Mouse (Mus musculus) heart, adult 2 months (tissue): ENCODE results near the gene Cd300ld3. TPM values are rescaled to one million over a fixed set of nuclear protein-coding genes. Genes with fewer than 3 reads are reported as not detected.
A peak's percentile ranks its signal among the peaks of the same experiment; 100 is the strongest.

Experiments
- DNase-seq, 2 experiments: peaks; one replicate each; pipeline ENCODE4 v3.0.0; 2021
- H3K27ac ChIP-seq: fragments of 200-600 bp; 2 replicates; pipeline ENCODE4 v1.8.1; 2022
- H3K27me3 ChIP-seq: fragments of 200-500 bp; 2 replicates; pipeline ENCODE4 v1.6.1; 2012; ENCODE audit warnings: mild to moderate bottlenecking, low read length, inconsistent platforms, mixed read lengths; ENCODE audit not compliant: control insufficient read depth, insufficient read depth
- H3K36me3 ChIP-seq: fragments of 200-500 bp; 2 replicates; pipeline ENCODE4 v1.6.1; 2012; ENCODE audit warnings: low read length, inconsistent platforms; ENCODE audit not compliant: control insufficient read depth, insufficient read depth
- H3K4me1 ChIP-seq: fragments of 200-500 bp; 2 replicates; pipeline ENCODE4 v1.6.1; 2011; ENCODE audit warnings: low read length; ENCODE audit not compliant: control insufficient read depth, insufficient read depth
- H3K4me3 ChIP-seq: fragments of 200-600 bp; 2 replicates; pipeline ENCODE4 v1.8.1; 2022
- H3K79me2 ChIP-seq: fragments of 200-500 bp; replicated peaks from 2 replicates; pipeline ENCODE4 v1.6.1; 2012; ENCODE audit warnings: mild to moderate bottlenecking, inconsistent platforms, low read length, moderate library complexity, mixed read lengths; ENCODE audit not compliant: control insufficient read depth, insufficient read depth
- H3K9ac ChIP-seq: fragments of 200-500 bp; 2 replicates; pipeline ENCODE4 v1.6.1; 2012; ENCODE audit warnings: low read depth, mild to moderate bottlenecking, control low read depth, inconsistent platforms, low read length, mixed read lengths
- CTCF ChIP-seq: fragments of 200-600 bp; IDR thresholded peaks from 2 replicates; pipeline ENCODE4 v1.8.1; 2022; ENCODE audit warnings: antibody characterized with exemption, mild to moderate bottlenecking, moderate library complexity
- EP300 ChIP-seq: fragments of 200-500 bp; IDR thresholded peaks from 2 replicates; pipeline ENCODE4 v1.6.1; 2011; ENCODE audit warnings: low read depth, low read length, control low read depth; ENCODE audit not compliant: insufficient read depth
- POLR2A ChIP-seq: fragments of 200-500 bp; IDR thresholded peaks from 2 replicates; pipeline ENCODE4 v1.6.1; 2011; ENCODE audit warnings: mild to moderate bottlenecking, low read depth, low read length, control low read depth; ENCODE audit not compliant: insufficient read depth
- WGBS: fragments of 180-500 bp; shearing (Covaris S2); methylation state at CpG from one replicate; pipeline ENCODE4 v1.1.7; 2018; 5-methylcytosine and 5-hydroxymethylcytosine counted together
- intact Hi-C: fragments of 180-260 bp; cut with DNase I; formaldehyde crosslinking; loops from one replicate; pipeline ENCODE4 v1.15.1; 2025
- polyA plus RNA-seq: library from polyadenylated mRNA; depleted of rRNA; stranded (reverse); fragments of >200 nt; gene quantifications from 2 replicates; pipeline ENCODE4 v1.2.3, GENCODE M21; 2012
- total RNA-seq, 2 experiments: library from RNA; stranded (reverse); gene quantifications; 2 replicates each; pipeline ENCODE4 v1.2.3; 2021

The Cd300ld3 gene
- total and polyA plus RNA-seq, 3 experiments: 5.8 to 22.1 (median 8.6) TPM

- no peaks in the 10 kb centered on the region; the same call in 1 of the 2 replicates for H3K4me1 ChIP-seq
- H3K9ac ChIP-seq: no peak overlapping the region
- H3K36me3 ChIP-seq: no peaks in the 10 kb centered on the region
- H3K4me3 ChIP-seq: no peak overlapping the region
- peaks cover 3% of the 10 kb centered on the region; the same call in 1 of the 2 replicates for H3K27me3 ChIP-seq
- TF ChIP-seq EP300: no peak
- peak; percentile 21; the same call in 1 of the 2 replicates for TF ChIP-seq CTCF
- intact Hi-C loops: no loop called here
- WGBS: 65% methylated on average over 6 of the region's 6 CpGs
- no peaks in the 10 kb centered on the region for H3K79me2 ChIP-seq
- no peak overlapping the region for H3K27ac ChIP-seq
- DNase-seq: no peak
Observed at GRCm38 (mm10) chr11:115066768-115067167, 18.6 kb upstream of the Cd300ld3 start.

GRCm38 (mm10) chr11:115062077-115062476 is 13.9 kb upstream of the Cd300ld3 start, which contains the start of gene Cd300e:
Gene Cd300e, minus strand, starts transcription at chr11:115062177.
- Histone ChIP-seq H3K4me1 (no peaks in the 10 kb centered on the region), H3K9ac (no peak within 1 kb of the TSS), H3K36me3 (no peaks in the 10 kb centered on the region), H3K4me3 (no peak within 1 kb of the TSS), H3K27me3 (peaks cover 4% of the 10 kb centered on the region; the same call in 1 of the 2 replicates), H3K79me2 (no peaks in the 10 kb centered on the region), H3K27ac (no peak within 1 kb of the TSS)
- intact Hi-C loops: no loop called here
- no peak for TF ChIP-seq EP300
- WGBS: 29% methylated on average over 5 of the region's 5 CpGs
- no peak for DNase-seq

- H3K27ac ChIP-seq: no peak overlapping the region
- H3K4me3 ChIP-seq: no peak overlapping the region
- H3K27me3 ChIP-seq: peaks cover 4% of the 10 kb centered on the region; the same call in 1 of the 2 replicates
- intact Hi-C loops: no loop called here
- no peaks in the 10 kb centered on the region for H3K4me1 ChIP-seq
- no peaks in the 10 kb centered on the region for H3K79me2 ChIP-seq
- DNase-seq: no peak
- no peak overlapping the region for H3K9ac ChIP-seq
- H3K36me3 ChIP-seq: no peaks in the 10 kb centered on the region
- WGBS: 55% methylated on average over 2 of the region's 2 CpGs
- no peak for TF ChIP-seq EP300
- TF ChIP-seq POLR2A: no peak
- no peak for TF ChIP-seq CTCF
Observed at GRCm38 (mm10) chr11:115059797-115060196, 11.6 kb upstream of the Cd300ld3 start.

- Histone ChIP-seq H3K36me3 (no peaks in the 10 kb centered on the region), H3K27ac (no peak overlapping the region), H3K4me1 (no peaks in the 10 kb centered on the region), H3K9ac (no peak overlapping the region), H3K4me3 (no peak overlapping the region), H3K27me3 (peaks cover 3% of the 10 kb centered on the region; the same call in 1 of the 2 replicates), H3K79me2 (no peaks in the 10 kb centered on the region)
- TF ChIP-seq POLR2A: no peak
- no peak for TF ChIP-seq EP300
- no peak for TF ChIP-seq CTCF
- no peak for DNase-seq
- intact Hi-C loops: no loop called here
- 66% methylated on average over 4 of the region's 4 CpGs for WGBS
Observed at GRCm38 (mm10) chr11:115058701-115059100, 10.5 kb upstream of the Cd300ld3 start.

GRCm38 (mm10) chr11:115054537-115054936 is 6.3 kb upstream of the Cd300ld3 start:
- Histone ChIP-seq H3K36me3 (no peaks in the 10 kb centered on the region), H3K9ac (no peak overlapping the region), H3K4me3 (no peak overlapping the region), H3K4me1 (no peaks in the 10 kb centered on the region), H3K27ac (no peak overlapping the region), H3K27me3 (no peaks in the 10 kb centered on the region; the same call in 1 of the 2 replicates), H3K79me2 (no peaks in the 10 kb centered on the region)
- intact Hi-C loops: no loop called here
- no peak for TF ChIP-seq CTCF
- TF ChIP-seq POLR2A: no peak
- no peak for TF ChIP-seq EP300
- DNase-seq: no peak

- intact Hi-C loops: no loop called here
- H3K27ac ChIP-seq: no peak overlapping the region
- WGBS: 83% methylated on average over 1 of the region's 1 CpGs
- H3K4me3 ChIP-seq: no peak overlapping the region
- DNase-seq: no peak
- H3K4me1 ChIP-seq: no peaks in the 10 kb centered on the region
- H3K27me3 ChIP-seq: no peaks in the 10 kb centered on the region; the same call in 1 of the 2 replicates
- H3K36me3 ChIP-seq: no peaks in the 10 kb centered on the region
- TF ChIP-seq POLR2A: no peak
- TF ChIP-seq EP300: no peak
- TF ChIP-seq CTCF: no peak
- H3K79me2 ChIP-seq: no peaks in the 10 kb centered on the region
- H3K9ac ChIP-seq: no peak overlapping the region
Observed at GRCm38 (mm10) chr11:115052991-115053390, 4.8 kb upstream of the Cd300ld3 start.
